Mouse (Mus musculus) monocyte, adult 2 months (primary cell): Measurements from ENCODE around the gene Hist2h2be.
"Not testable (repeated sequence)": the region's sequence is repeated elsewhere in the genome, so short reads cannot be mapped to it uniquely, and the experiment has no call there.

ENCODE experiments used
- DNase-seq, 2 experiments: peaks; one replicate each; pipeline ENCODE4 v3.0.0; 2022; ENCODE audit warnings: low spot score in 2 of 2, low read depth in 1 of 2

Hist2h2be gene

GRCm38 (mm10) chr3:96262216-96262875 is 41.4 kb downstream of the Hist2h2be start:
- DNase-seq: peak in 1 of 2 experiments; percentile 69

- DNase-seq: peak; percentile 88 to 90
Observed at GRCm38 (mm10) chr3:96262979-96263550, 42.1 kb downstream of the Hist2h2be start, which contains the start of gene Hist2h4. Gene Hist2h4 (minus strand): TSS chr3:96263311.

GRCm38 (mm10) chr3:96263558-96264403 is 42.9 kb downstream of the Hist2h2be start:
- peak in 1 of 2 experiments; percentile 22 for DNase-seq

- DNase-seq: no peak
Observed at GRCm38 (mm10) chr3:96264404-96264949, 43.6 kb downstream of the Hist2h2be start.

- no peak for DNase-seq
Observed at GRCm38 (mm10) chr3:96266132-96266710, 45.3 kb downstream of the Hist2h2be start.

- no peak for DNase-seq
Observed at GRCm38 (mm10) chr3:96267541-96267940, 46.6 kb downstream of the Hist2h2be start.

- DNase-seq: peak in 1 of 2 experiments; percentile 59
Observed at GRCm38 (mm10) chr3:96268051-96268775, 47.3 kb downstream of the Hist2h2be start, which contains the start of gene Hist2h3b. Gene Hist2h3b (plus strand): TSS chr3:96268654.

GRCm38 (mm10) chr3:96268776-96269378 is 48.0 kb downstream of the Hist2h2be start:
- DNase-seq: not testable (repeated sequence)

GRCm38 (mm10) chr3:96269511-96270474 is 48.9 kb downstream of the Hist2h2be start, which contains the start of gene Hist2h2bb:
Gene Hist2h2bb (plus strand): TSS chr3:96269752.
- peak; percentile 77 to 84 for DNase-seq
